Mouse (Mus musculus): ENCODE results near the gene Cic. TPM values are rescaled to one million over a fixed set of nuclear protein-coding genes. Genes with fewer than 3 reads are reported as not detected.
A peak's percentile ranks its signal among the peaks of the same experiment; 100 is the strongest.

Cic gene
- polyA plus RNA-seq, 1 experiment from 2014 or later: 28.4 TPM

DNA sequence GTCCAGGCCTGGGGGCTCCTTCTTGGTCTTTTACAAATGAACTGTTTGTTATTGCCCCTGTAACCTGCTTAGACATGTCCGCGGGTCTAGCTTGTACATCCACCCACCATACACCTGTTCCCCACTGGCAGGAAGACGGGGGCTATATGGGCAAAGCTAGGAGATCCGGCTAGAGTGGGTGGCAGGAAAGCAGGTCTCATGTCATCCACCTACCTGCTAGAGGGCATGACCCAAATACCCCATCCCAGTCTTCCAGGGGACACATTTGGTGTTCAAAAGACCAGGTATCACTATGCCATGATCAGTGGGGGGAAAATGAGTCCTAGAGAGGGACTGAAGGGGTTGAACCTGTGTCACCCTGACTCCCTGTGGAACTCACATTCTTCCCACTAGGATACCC lies 9.9 kb downstream of the Cic start:
- ATAC-seq (ENCODE audit: insufficient number of reproducible peaks, insufficient read depth, low FRiP score, low read depth): no peak
- Histone ChIP-seq H3K4me2 (ENCODE audit: low read length) (peak overlapping the region; percentile 90), H3K36me3 (ENCODE audit: control insufficient read depth, insufficient read depth, low read length) (peaks cover 26% of the 10 kb centered on the region), H3K9ac (ENCODE audit: low read length) (peak overlapping the region; percentile 80), H3K4me1 (ENCODE audit: control insufficient read depth in 2 of 2, insufficient read depth in 2 of 2, low read length in 2 of 2) (peaks cover 43 to 62% of the 10 kb centered on the region in 2 experiments), H3K4me3 (ENCODE audit: control insufficient read depth in 1 of 2, insufficient read depth in 1 of 2, low read depth in 1 of 2, low read length in 2 of 2) (peak overlapping the region; percentile 20 to 84; a peak in 2 of 4 replicates), H3K9me3 (ENCODE audit: control insufficient read depth, low read length) (no peaks in the 10 kb centered on the region), H3K27me3 (ENCODE audit: control insufficient read depth, insufficient read depth, low read length) (no peaks in the 10 kb centered on the region), H3K27ac (replicated peaks in 1 of 2; ENCODE audit: control insufficient read depth in 1 of 2, insufficient read depth in 1 of 2, low read depth in 2 of 2, low read length in 2 of 2) (peak overlapping the region; percentile 82 to 99)
- WGBS: 83% methylated on average over 4 of the region's 4 CpGs

DNA sequence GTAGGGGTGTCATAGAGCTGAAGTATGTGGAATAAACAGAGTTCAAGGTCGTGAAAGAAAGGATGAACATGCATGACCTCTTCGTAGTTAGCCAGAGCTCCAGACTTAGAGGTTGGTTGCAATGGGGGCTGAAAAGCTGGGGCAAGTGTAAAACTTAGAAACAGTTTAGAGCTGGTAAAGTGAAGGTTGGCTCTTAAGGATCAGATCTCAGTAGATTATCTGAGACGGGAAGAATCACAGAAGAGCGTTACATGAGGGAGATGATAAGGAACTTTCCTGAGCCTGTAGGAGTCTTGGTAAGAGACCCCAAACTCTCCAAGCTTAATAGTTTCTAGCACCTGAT lies 10.5 kb downstream of the Cic start:
- 8% methylated on average over 4 of the region's 4 CpGs for WGBS
- ATAC-seq (ENCODE audit: insufficient number of reproducible peaks, insufficient read depth, low FRiP score, low read depth): no peak
- H3K36me3 ChIP-seq (ENCODE audit: control insufficient read depth, insufficient read depth, low read length): peaks cover 20% of the 10 kb centered on the region
- no peaks in the 10 kb centered on the region for H3K9me3 ChIP-seq (ENCODE audit: control insufficient read depth, low read length)
- peak overlapping the region; percentile 20 to 84; a peak in 3 of 4 replicates for H3K4me3 ChIP-seq (ENCODE audit: control insufficient read depth in 1 of 2, insufficient read depth in 1 of 2, low read depth in 1 of 2, low read length in 2 of 2)
- peaks cover 43 to 62% of the 10 kb centered on the region in 2 experiments for H3K4me1 ChIP-seq (ENCODE audit: control insufficient read depth in 2 of 2, insufficient read depth in 2 of 2, low read length in 2 of 2)
- peak overlapping the region; percentile 80 for H3K9ac ChIP-seq (ENCODE audit: low read length)
- H3K27ac ChIP-seq (replicated peaks in 1 of 2; ENCODE audit: control insufficient read depth in 1 of 2, insufficient read depth in 1 of 2, low read depth in 2 of 2, low read length in 2 of 2): peak overlapping the region; percentile 82 to 99
- no peaks in the 10 kb centered on the region for H3K27me3 ChIP-seq (ENCODE audit: control insufficient read depth, insufficient read depth, low read length)
- H3K4me2 ChIP-seq (ENCODE audit: low read length): peak overlapping the region; percentile 90

DNA sequence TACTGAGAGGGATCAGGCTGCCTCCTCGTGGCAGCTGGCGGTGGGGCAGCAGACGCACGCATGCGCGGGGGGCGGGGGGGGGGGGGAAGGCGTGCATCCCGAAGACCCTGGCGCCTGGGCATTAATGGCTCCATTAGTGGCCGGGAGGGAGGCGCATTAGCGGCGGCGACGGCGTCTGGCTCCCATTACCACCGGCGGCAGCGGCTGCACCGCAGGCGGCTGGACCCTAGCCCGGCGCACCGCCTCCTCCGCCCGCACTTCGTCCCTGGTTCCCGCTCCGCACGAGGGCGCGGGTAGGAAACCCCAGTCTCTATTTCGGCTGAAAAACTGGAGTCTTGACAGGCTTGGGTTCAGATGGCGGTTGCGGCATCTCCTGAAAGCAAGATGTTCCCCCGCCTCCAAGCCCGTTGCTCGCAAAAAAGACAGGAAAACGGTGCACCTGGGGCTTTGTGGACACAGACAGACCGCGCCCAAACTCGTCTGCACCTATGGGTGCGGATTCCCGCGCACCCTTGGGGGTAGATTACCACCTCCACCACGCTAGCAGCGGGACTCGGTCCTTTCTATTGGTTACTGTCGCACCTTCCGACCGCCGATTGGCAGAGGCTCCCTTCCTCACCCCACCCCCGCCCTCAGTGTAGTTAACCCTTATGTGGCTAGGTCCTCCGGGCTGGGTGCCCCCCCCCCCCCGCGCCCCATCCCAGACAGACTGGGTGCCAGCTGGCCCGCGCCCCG lies 11.0 kb downstream of the Cic start:
- Histone ChIP-seq H3K4me2 (ENCODE audit: low read length) (peak overlapping the region; percentile 90), H3K4me3 (ENCODE audit: control insufficient read depth in 1 of 2, insufficient read depth in 1 of 2, low read depth in 1 of 2, low read length in 2 of 2) (peak overlapping the region; percentile 72 to 84), H3K36me3 (ENCODE audit: control insufficient read depth, insufficient read depth, low read length) (peaks cover 15% of the 10 kb centered on the region), H3K27me3 (ENCODE audit: control insufficient read depth, insufficient read depth, low read length) (no peaks in the 10 kb centered on the region), H3K9ac (ENCODE audit: low read length) (peak overlapping the region; percentile 80), H3K27ac (replicated peaks in 1 of 2; ENCODE audit: control insufficient read depth in 1 of 2, insufficient read depth in 1 of 2, low read depth in 2 of 2, low read length in 2 of 2) (peak overlapping the region; percentile 99), H3K4me1 (ENCODE audit: control insufficient read depth in 2 of 2, insufficient read depth in 2 of 2, low read length in 2 of 2) (peaks cover 43 to 66% of the 10 kb centered on the region in 2 experiments), H3K9me3 (ENCODE audit: control insufficient read depth, low read length) (no peaks in the 10 kb centered on the region)
- peak; percentile 34 for ATAC-seq (ENCODE audit: insufficient number of reproducible peaks, insufficient read depth, low FRiP score, low read depth)
- WGBS: 1% methylated on average over 51 of the region's 60 CpGs

DNA sequence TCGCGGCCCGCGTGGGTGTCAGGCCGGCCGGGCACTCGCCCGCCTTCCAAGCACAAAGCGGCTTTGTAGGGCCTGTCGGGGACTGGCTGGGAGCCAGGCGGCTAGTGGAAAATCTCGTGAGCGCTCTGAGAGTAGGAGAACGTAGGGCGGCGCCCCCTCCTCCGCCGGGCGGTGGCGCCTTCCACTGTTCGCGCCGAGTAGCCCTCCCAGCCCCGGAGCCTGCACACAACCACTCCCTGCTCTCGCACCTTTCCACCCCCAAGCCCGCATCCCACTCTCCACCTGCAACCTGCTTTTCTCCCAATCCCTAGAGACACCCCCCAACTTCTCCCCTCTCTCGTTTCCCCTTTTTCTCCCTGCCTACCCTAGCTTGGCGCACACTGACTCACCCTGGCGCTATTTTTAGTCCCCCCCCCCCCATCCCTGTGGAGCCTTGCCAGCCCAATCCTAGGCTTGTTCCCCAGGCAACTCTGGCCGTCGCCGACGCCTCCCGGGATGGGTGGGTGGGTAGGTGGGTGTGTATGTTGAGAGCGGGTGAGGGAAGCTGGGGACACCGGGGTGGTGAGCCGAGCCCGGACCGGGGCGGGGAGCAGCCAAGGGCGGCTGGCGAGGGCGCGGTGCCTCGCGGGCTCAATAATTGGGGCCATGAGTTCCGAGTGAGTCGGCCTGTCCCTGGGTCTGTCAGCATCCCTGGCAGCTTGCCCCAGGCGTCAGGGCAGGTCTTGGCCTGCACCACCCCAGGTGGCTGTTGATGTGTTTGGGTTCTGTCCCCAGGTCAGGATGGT lies 11.8 kb downstream of the Cic start:
- Histone ChIP-seq H3K4me3 (ENCODE audit: control insufficient read depth in 1 of 2, insufficient read depth in 1 of 2, low read depth in 1 of 2, low read length in 2 of 2) (peak overlapping the region; percentile 72 to 84), H3K36me3 (ENCODE audit: control insufficient read depth, insufficient read depth, low read length) (peaks cover 7% of the 10 kb centered on the region), H3K27ac (replicated peaks in 1 of 2; ENCODE audit: control insufficient read depth in 1 of 2, insufficient read depth in 1 of 2, low read depth in 2 of 2, low read length in 2 of 2) (peak overlapping the region; percentile 99), H3K9me3 (ENCODE audit: control insufficient read depth, low read length) (no peaks in the 10 kb centered on the region), H3K27me3 (ENCODE audit: control insufficient read depth, insufficient read depth, low read length) (no peaks in the 10 kb centered on the region), H3K9ac (ENCODE audit: low read length) (peak overlapping the region; percentile 80), H3K4me1 (ENCODE audit: control insufficient read depth in 2 of 2, insufficient read depth in 2 of 2, low read length in 2 of 2) (peaks cover 46 to 66% of the 10 kb centered on the region in 2 experiments), H3K4me2 (ENCODE audit: low read length) (peak overlapping the region; percentile 90)
- peak; percentile 33 for ATAC-seq (ENCODE audit: insufficient number of reproducible peaks, insufficient read depth, low FRiP score, low read depth)
- under 1% methylated on average over 47 of the region's 49 CpGs for WGBS

DNA sequence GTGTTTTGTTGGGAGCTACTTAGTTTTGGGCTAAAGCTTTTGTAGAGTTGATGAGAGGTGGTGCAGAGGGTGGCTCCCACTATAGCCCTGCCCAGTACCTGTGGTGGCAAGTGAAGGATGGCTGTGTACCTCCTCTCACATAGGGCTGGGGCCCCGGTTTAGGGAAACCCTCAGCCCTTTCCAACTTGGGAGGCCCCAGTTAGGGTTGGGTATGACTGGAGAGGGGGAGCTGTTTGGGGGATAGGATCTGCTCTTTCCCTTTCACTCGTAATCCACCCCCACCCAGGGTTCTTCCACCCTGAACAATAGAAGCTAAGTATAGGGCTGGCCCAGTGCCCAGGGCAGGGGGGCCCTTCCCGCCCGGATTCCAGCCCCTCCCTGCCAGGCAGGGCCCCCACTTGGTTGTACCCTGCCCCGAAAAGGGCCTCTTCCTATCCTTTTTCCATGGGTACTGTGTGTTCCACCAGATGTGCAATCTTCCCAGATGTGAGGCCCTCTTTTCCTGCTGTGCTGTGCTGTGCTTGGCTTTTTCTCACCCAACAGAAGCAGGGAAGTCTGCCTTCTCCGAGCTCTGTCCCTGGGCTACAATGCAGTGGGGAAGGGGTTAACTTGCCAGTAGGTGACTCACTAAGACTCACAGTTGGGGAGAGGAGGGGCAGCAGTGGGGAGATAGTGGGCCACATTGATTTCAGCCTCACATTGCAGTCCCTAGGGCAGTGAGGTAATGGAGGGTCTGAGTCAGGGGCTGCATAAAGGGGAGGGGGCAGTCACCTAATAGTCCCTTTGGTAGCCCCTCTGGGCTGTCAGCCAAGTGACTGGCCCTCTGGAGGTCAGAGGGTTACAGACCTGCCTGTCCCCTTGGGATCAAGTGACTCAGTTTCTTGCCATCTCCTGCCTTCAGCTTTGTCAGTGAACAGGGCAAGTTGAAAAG lies 12.6 kb downstream of the Cic start:
- no peaks in the 10 kb centered on the region for H3K27me3 ChIP-seq (ENCODE audit: control insufficient read depth, insufficient read depth, low read length)
- H3K4me3 ChIP-seq (ENCODE audit: control insufficient read depth in 1 of 2, insufficient read depth in 1 of 2, low read depth in 1 of 2, low read length in 2 of 2): peak overlapping the region; percentile 72 to 84
- peak; percentile 17 for ATAC-seq (ENCODE audit: insufficient number of reproducible peaks, insufficient read depth, low FRiP score, low read depth)
- peak overlapping the region; percentile 99 for H3K27ac ChIP-seq (replicated peaks in 1 of 2; ENCODE audit: control insufficient read depth in 1 of 2, insufficient read depth in 1 of 2, low read depth in 2 of 2, low read length in 2 of 2)
- H3K9me3 ChIP-seq (ENCODE audit: control insufficient read depth, low read length): no peaks in the 10 kb centered on the region
- H3K36me3 ChIP-seq (ENCODE audit: control insufficient read depth, insufficient read depth, low read length): peaks cover 6% of the 10 kb centered on the region
- peaks cover 45 to 65% of the 10 kb centered on the region in 2 experiments for H3K4me1 ChIP-seq (ENCODE audit: control insufficient read depth in 2 of 2, insufficient read depth in 2 of 2, low read length in 2 of 2)
- H3K4me2 ChIP-seq (ENCODE audit: low read length): peak overlapping the region; percentile 90
- H3K9ac ChIP-seq (ENCODE audit: low read length): peak overlapping the region; percentile 80
- 4% methylated on average over 6 of the region's 6 CpGs for WGBS

DNA sequence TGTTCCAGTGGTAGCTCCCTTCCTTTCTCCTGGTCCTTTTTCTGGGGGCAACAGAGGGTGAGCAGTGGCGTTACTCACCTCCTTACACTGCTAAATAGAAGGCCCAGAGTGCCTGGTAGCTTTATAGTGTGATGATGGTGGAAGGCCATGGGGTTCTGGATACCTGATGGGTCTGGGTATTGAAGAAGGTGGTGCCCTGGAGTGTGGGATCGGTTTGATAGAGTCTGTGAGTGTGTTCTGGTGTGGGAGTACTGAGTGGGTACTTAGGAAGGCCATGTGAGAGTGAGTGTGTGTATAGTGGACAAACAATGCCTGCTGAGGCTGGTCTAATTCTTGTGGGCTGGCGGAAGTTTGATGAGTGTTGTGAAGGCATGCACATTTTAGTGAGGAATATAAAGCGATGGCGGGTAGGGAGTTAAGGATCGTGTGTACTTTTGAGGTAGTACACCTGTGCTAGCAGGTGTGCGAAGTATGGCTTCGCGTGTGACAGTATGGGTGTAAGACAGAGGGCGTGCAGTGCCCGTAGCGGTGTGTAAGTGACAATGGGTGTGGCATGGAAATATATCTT lies 13.7 kb downstream of the Cic start:
- Histone ChIP-seq H3K9ac (ENCODE audit: low read length) (peak overlapping the region; percentile 80), H3K4me3 (ENCODE audit: control insufficient read depth in 1 of 2, insufficient read depth in 1 of 2, low read depth in 1 of 2, low read length in 2 of 2) (peak overlapping the region; percentile 28 to 84), H3K27ac (replicated peaks in 1 of 2; ENCODE audit: control insufficient read depth in 1 of 2, insufficient read depth in 1 of 2, low read depth in 2 of 2, low read length in 2 of 2) (peak overlapping the region; percentile 99), H3K27me3 (ENCODE audit: control insufficient read depth, insufficient read depth, low read length) (no peaks in the 10 kb centered on the region), H3K4me1 (ENCODE audit: control insufficient read depth in 2 of 2, insufficient read depth in 2 of 2, low read length in 2 of 2) (peaks cover 36 to 54% of the 10 kb centered on the region in 2 experiments), H3K36me3 (ENCODE audit: control insufficient read depth, insufficient read depth, low read length) (peaks cover 17% of the 10 kb centered on the region), H3K4me2 (ENCODE audit: low read length) (peak overlapping the region; percentile 90), H3K9me3 (ENCODE audit: control insufficient read depth, low read length) (no peaks in the 10 kb centered on the region)
- ATAC-seq (ENCODE audit: insufficient number of reproducible peaks, insufficient read depth, low FRiP score, low read depth): no peak
- 15% methylated on average over 12 of the region's 12 CpGs for WGBS
